Mouse (Mus musculus): ENCODE data around the gene Sdhaf2.
A peak's percentile ranks its signal among the peaks of the same experiment; 100 is the strongest.

Gene Sdhaf2

GRCm38 (mm10) chr19:10496976-10497375 lies 29.0 kb downstream of the Sdhaf2 start:
- no peak for DNase-seq

DNA sequence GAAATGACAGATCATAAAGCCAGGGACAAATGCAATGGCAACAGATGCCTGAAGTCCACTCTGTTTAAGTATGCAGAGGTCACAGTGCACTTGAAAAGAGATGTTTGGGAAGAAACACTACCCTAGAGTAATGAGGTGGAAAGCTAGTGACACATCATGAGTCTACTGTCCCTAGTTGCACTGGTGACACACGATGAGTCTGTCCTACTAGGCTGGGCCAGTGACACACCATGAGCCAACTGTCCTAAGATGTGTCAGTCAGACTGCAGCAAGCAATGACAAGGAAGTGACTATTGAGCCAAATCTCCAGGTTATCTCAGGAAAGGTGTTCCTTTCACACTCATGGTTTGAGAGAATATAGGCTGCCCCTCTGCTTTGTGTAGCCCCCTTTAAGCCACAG lies 30.3 kb downstream of the Sdhaf2 start:
- no peak for DNase-seq

- DNase-seq, result peak; percentile 62
These were observed 39.6 kb downstream of the Sdhaf2 start for GRCm38 (mm10) chr19:10486264-10486738.

GRCm38 (mm10) chr19:10482703-10483102 lies 43.2 kb downstream of the Sdhaf2 start, which contains the start of gene Ppp1r32:
Ppp1r32 (minus strand) TSS chr19:10482928.
- DNase-seq, result no peak

DNA sequence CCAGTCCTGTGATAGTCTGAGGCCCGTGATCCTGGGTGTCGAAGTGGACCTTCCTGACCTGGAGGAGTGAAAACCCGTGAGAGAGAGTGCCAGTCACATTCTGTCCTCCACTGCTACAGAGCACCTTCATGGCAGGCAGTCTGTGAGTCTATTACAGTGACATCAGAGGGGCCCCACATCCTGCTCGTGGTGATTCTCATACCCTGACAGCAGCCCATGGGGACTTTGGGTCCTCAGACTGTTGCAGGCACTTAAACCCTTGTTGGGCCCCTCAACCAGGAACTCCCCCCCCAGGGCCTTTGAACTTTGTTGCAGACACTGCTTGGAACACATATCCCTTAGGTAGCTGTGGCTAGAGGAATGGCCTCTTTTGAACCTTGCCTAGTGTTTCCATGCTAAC lies 46.4 kb downstream of the Sdhaf2 start:
- DNase-seq, result no peak

DNA sequence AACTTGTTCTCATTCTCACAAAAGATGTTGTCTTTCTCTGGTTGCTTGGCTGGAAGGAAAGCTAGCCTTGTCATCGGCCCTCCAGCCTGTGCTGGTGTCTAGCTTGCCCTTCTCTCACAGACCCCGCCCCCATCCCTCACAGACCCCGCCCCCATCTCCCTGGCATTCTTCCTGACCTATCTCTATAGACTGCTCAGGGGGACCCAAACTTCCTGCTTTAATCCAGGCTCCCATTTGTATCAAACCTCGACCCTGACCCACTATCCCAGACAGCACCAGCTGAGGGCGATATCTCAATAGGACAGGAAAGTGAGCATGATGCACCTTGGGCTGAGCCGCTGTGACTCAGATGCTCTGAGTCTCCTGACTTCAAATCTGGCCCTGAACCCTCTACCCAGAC lies 52.2 kb downstream of the Sdhaf2 start:
- no peak for DNase-seq

GRCm38 (mm10) chr19:10472958-10473357 lies 53.0 kb downstream of the Sdhaf2 start:
- no peak for DNase-seq

GRCm38 (mm10) chr19:10469171-10469658 lies 56.7 kb downstream of the Sdhaf2 start:
- no peak for DNase-seq

DNA sequence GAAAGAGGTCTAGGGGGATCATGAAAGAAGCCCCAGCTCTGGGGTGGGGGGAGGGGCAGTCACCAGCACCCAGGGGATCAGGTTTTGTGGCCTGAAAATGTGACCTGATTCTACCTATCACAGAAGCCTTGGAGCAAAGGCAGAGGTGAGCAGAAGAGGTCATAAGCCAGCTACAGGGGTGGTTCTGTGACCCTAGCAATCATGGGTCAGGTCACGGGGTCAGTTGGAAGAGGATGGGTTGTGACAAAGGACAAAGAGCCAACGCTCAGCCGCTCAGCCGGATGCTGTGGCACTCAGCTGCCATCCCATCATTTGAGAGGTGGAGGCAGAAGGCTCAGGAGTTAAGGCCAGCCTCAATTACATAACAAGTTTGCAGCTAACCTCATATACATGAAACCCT lies 61.5 kb downstream of the Sdhaf2 start:
- no peak for DNase-seq

- DNase-seq, result no peak
These were observed 64.4 kb downstream of the Sdhaf2 start for GRCm38 (mm10) chr19:10461584-10461983.

GRCm38 (mm10) chr19:10459907-10460306 lies 66.0 kb downstream of the Sdhaf2 start:
- no peak for DNase-seq

GRCm38 (mm10) chr19:10458096-10458495 lies 67.8 kb downstream of the Sdhaf2 start:
- DNase-seq, result no peak

GRCm38 (mm10) chr19:10457484-10457800 lies 68.5 kb downstream of the Sdhaf2 start:
- DNase-seq, result no peak

- no peak for DNase-seq
These were observed 69.0 kb downstream of the Sdhaf2 start, which contains the start of gene Lrrc10b for GRCm38 (mm10) chr19:10456752-10457483. Lrrc10b (minus strand) TSS chr19:10457473.

DNA sequence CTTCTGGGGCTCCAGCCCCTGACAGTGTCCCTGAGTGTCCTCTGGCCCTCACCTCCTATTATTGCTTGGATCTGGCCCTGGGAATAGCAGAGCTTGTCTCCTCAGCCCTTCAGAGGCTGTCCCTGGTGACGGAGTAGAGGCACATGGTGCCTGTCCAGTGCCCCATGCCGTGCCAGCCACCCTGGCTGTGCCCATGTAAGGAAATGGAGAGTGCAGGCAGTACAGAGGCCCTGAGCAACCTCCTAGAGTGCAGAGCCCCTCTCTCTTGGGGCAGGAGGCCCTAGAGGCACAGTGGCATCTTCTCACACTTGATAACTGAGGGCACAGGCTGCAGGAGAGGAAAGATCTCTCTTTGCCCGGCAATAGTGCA lies 70.5 kb downstream of the Sdhaf2 start:
- no peak for DNase-seq

GRCm38 (mm10) chr19:10454718-10455436 lies 71.1 kb downstream of the Sdhaf2 start:
- DNase-seq, result no peak
